ENCODE assay signal across 8 mouse cellular contexts in genomic region chr4:135205711-135206600, GRCm38 (mm10).
DNase-seq lines count a peak whose midpoint lies in the region; ATAC-seq and TF ChIP-seq lines count a peak whose summit lies in the region.

No protein-coding gene starts in this region.

- H3K36me3 ChIP-seq in ES-Bruce4 (ENCODE audit: control insufficient read depth, insufficient read depth, low read length, poor library complexity, severe bottlenecking), result no peaks in the 10 kb centered on the region
- H3K36me3 ChIP-seq in forebrain, embryonic 15.5 days, result no peaks in the 10 kb centered on the region

- DNase-seq in c-Kit-positive CD71-positive TER-119-positive erythroid progenitor cells, embryonic 14.5 days (ENCODE audit: low spot score), result peak; percentile 76
- DNase-seq in heart, postnatal 36 days, result peak; percentile 86 to 88
- DNase-seq in layer of hippocampus, adult 18-20 months (ENCODE audit: low spot score in 2 of 2), result peak; percentile 19 to 76
- DNase-seq in lung, adult 2 months, result peak; percentile 78
- peak; percentile 90 to 92 for DNase-seq in thymus, adult 18-20 months

- H3K27ac ChIP-seq in ES-Bruce4 (ENCODE audit: insufficient read depth, low read length), result no peak overlapping the region
- no peak overlapping the region for H3K27ac ChIP-seq in forebrain, embryonic 15.5 days (replicated peaks)

- H3K4me2 ChIP-seq in forebrain, embryonic 15.5 days (replicated peaks), result peak overlapping the region; percentile 74

- no peak overlapping the region; the same call in 1 of the 2 replicates for H3K9ac ChIP-seq in ES-Bruce4 (ENCODE audit: low read depth, poor library complexity, severe bottlenecking)
- peak overlapping the region; percentile 22; the same call in 1 of the 2 replicates for H3K9ac ChIP-seq in forebrain, embryonic 15.5 days (replicated peaks)

- H3K27me3 ChIP-seq in ES-Bruce4 (ENCODE audit: control insufficient read depth, insufficient read depth, low read length, poor library complexity, severe bottlenecking), result no peaks in the 10 kb centered on the region
- H3K27me3 ChIP-seq in forebrain, embryonic 15.5 days, result peaks cover 19% of the 10 kb centered on the region

- no peak for TF ChIP-seq POLR2A in ES-Bruce4 (IDR thresholded peaks at IDR 0.05; ENCODE audit: insufficient read depth, low read length)
- no peak for TF ChIP-seq POLR2A in lung, adult 2 months (IDR thresholded peaks at IDR 0.05; ENCODE audit: borderline replicate concordance, extremely low read depth, low read depth, low read length)

- H3K4me1 ChIP-seq in ES-Bruce4 (ENCODE audit: control insufficient read depth, insufficient read depth, low read length), result no peaks in the 10 kb centered on the region
- peaks cover 15% of the 10 kb centered on the region for H3K4me1 ChIP-seq in forebrain, embryonic 15.5 days
- peaks cover 5% of the 10 kb centered on the region; the same call in 1 of the 2 replicates for H3K4me1 ChIP-seq in lung, adult 2 months (ENCODE audit: control insufficient read depth, insufficient read depth, low read length)

- intact Hi-C loops in heart, postnatal 36 days (cut with DNase I), result loop anchor here (1.0 to 2.0 kb wide), 4 partner anchors 55 to 260 kb away; no protein-coding TSS in a partner anchor

- peak; percentile 74 for TF ChIP-seq CTCF in ES-Bruce4 (IDR thresholded peaks at IDR 0.05; ENCODE audit: low read depth, low read length)
- peak; percentile 68 for TF ChIP-seq CTCF in lung, adult 2 months (IDR thresholded peaks at IDR 0.05; ENCODE audit: insufficient read depth, low read length)

- 0 out of 2 replicates have a peak, but pooled peaks have one; percentile 55 for ATAC-seq in forebrain, embryonic 15.5 days (replicated peaks)
- peak; percentile 86 for ATAC-seq in neutrophil, adult 5-6 weeks (ENCODE audit: extremely low read depth, insufficient number of reproducible peaks, low FRiP score, poor library complexity, severe bottlenecking)

- 2% methylated on average over 47 of the region's 47 CpGs for WGBS in forebrain, embryonic 15.5 days
- WGBS in lung, adult 2 months, result 3% methylated on average over 47 of the region's 47 CpGs

- 0 out of 2 replicates have a peak, but pooled peaks have one; percentile 10 for TF ChIP-seq EP300 in ES-Bruce4 (IDR thresholded peaks at IDR 0.05; ENCODE audit: insufficient read depth, low read depth, low read length)

- H3K4me3 ChIP-seq in ES-Bruce4 (ENCODE audit: low read depth, low read length), result peak overlapping the region; percentile 48
- peak overlapping the region; percentile 36 for H3K4me3 ChIP-seq in forebrain, embryonic 15.5 days
- peak overlapping the region; percentile 4 for H3K4me3 ChIP-seq in lung, adult 2 months (replicated peaks; ENCODE audit: extremely low read depth, low read depth, low read length)

- H3K9me3 ChIP-seq in ES-Bruce4 (replicated peaks; ENCODE audit: control insufficient read depth, insufficient read depth, low read length, poor library complexity, severe bottlenecking), result no peaks in the 10 kb centered on the region
- no peaks in the 10 kb centered on the region for H3K9me3 ChIP-seq in forebrain, embryonic 15.5 days
